Mouse (Mus musculus) left cerebral cortex, postnatal 36 days (tissue): ENCODE measurements around the gene Actg1. TPM values are rescaled to one million over a fixed set of nuclear protein-coding genes. Genes with fewer than 3 reads are reported as not detected.
A peak's percentile ranks its signal among the peaks of the same experiment; 100 is the strongest.
"Not testable (repeated sequence)": the region's sequence is repeated elsewhere in the genome, so short reads cannot be mapped to it uniquely, and the experiment has no call there.

Experiments
- DNase-seq, 2 experiments: peaks; one replicate each; pipeline ENCODE4 v3.0.0; 2021 to 2022; ENCODE audit warnings: low spot score in 2 of 2, mixed read lengths in 1 of 2
- intact Hi-C: fragments of 180-260 bp; cut with DNase I; formaldehyde crosslinking; loops from one replicate; pipeline ENCODE4 v1.15.1; 2025
- total RNA-seq, 2 experiments: library from RNA; stranded (reverse); gene quantifications; 2 replicates each; pipeline ENCODE4 v1.2.3; 2021

Actg1 gene
- total RNA-seq, 2 experiments from 2014 or later = 1,144 to 1,299 TPM

DNA sequence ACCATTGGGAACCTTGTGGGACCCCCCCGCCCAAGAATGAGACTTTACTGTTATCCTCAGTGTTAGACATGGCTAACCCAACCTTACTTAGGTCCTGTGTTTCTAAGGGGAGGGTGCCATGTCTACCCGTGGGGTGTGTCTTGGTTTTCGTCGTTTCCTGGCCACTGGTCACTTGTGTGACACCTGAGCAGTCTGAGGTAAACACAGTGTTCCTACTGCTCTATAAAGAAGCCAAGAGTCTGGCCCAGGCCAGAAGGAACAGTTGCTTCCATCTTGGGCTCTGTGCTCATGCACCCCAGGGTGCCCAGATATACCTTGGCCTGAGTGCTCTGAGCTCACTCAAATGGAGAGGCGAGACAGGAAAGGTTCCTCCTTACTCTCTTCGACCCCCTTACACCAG is 14.5 kb upstream of the Actg1 start:
- no peak for DNase-seq
- intact Hi-C loops = no loop called here

DNA sequence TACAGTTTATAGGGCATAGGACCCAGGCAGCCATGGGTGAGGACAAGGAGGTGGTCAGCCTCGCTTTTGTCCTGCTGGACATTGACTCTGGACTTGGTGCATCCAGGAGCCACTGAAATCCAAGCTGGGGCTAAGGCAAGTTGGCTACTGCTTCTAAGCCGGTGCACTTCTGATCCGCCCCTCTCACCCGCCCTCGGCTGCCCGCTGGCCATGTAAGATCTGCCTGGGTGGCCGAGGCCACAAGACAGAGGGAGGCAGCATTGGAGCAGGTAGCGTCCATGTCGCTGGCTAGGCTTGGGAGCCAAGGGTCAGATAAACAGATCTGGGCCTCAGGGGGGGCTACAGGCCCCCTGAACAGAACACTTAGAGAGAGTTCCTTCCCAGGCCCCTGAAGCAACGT is 13.0 kb upstream of the Actg1 start, which contains the start of gene Fscn2:
Fscn2 (plus strand) TSS at position 240 of the 400 bp plus-strand sequence.
- no peak for DNase-seq
- intact Hi-C loops = no loop called here

DNA sequence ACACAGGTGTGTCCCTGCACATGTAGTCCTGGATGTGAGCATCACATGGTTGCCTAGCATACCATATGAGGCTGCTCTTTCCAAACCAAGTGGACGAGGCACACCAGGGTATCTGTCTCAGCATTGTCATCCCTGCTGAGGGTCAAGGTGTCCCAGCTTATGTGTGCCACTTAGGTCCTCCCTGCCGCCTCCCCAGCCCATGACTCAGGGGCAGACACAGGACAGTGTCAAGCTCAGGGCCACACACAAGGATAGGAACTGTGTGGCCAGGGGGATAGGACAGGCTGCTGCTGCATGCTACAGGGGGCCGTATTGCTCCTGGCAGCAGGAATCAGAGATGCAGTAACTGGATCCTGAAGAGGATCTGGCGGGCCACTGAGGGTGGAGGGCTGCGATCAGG is 12.4 kb upstream of the Actg1 start:
- no peak for DNase-seq
- intact Hi-C loops = no loop called here

DNA sequence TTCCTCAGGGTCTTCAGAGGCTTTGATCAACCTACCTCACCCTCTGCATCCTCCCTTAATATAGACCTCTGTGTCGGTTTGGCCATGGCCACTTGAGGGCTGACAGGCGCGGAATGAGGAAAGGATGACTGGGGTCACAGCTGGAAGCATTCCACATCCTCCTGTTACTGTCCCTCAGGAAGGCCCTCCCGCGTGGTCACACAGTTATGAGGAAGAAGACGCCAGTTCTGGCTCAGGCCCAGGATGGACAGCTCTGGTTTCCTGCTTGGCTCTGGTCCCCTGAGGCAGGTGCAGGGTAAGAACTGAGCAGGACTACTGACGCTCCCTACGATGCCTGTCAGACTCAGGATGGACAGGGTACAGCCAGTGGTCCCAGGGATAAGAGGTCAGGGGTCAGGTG is 11.7 kb upstream of the Actg1 start:
- intact Hi-C loops = no loop called here
- DNase-seq = no peak

DNA sequence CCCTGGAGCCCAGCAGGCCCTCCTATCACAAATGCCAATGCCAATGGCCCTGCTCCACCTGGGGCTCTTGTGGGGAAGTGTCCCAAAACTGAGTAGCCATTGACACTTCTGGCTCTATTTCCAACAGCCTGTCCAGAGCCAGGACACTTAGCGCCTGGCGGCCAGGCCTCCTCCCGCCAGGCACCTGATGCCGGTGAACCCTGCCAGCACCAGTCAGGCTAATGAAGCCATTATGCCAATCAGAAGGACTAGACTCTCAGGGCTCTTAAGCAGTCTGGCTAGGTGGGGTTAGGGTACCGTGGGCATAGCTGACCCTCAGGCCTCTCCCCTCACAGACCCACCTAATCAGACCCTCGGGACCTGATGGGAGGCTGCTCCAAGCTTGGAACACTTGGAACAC is 11.0 kb upstream of the Actg1 start:
- intact Hi-C loops = no loop called here
- no peak for DNase-seq

DNA sequence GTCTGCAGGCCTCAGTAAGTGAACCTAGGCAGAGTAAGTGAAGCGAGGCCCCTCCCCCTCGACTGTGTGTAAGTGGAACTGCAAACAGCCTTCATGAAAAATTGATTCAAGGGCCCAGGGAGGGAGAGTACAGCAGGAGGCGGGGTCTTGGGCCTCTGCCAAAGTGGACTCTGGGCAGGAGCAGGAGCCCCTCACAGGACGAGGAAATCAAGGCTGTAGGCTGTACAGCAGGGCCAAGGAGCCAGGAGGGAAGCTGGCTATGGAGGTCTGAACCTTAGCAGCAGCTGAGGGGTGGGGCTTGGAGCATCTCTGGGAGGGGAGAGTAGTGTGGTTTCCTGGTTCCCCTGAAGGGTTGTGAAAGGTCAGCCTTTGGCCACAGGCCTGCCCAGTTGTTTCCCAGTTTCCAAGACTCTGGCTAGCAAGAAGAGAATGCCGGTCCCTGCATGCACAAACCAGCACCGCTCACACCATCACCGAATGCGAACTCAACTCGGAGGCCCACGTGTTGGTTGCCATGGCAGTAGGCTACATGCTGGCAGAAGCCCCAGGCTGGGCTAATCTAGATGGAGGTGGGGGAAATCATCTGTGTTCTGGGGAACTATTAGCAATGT is 9.6 kb upstream of the Actg1 start:
- DNase-seq = peak; percentile 70 to 71
- intact Hi-C loops = no loop called here

DNA sequence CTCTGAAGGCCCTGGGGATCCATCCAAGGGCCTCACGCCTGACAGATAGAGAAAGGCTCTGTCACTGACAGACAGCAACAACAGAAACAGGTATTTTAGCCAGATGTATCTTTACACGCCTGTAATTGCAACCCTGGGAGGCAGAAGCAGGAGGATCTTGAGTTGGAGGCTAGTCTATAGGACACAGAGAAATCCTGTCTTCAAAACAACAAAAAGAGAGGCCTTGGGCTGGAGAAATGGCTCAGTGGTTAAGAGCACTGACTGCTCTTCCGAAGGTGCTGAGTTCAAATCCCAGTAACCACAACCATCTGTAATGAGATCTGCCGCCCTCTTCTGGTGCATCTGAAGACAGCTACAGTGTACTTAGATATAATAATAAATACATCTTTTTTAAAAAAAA is 8.6 kb upstream of the Actg1 start:
- no peak for DNase-seq
- intact Hi-C loops = no loop called here

DNA sequence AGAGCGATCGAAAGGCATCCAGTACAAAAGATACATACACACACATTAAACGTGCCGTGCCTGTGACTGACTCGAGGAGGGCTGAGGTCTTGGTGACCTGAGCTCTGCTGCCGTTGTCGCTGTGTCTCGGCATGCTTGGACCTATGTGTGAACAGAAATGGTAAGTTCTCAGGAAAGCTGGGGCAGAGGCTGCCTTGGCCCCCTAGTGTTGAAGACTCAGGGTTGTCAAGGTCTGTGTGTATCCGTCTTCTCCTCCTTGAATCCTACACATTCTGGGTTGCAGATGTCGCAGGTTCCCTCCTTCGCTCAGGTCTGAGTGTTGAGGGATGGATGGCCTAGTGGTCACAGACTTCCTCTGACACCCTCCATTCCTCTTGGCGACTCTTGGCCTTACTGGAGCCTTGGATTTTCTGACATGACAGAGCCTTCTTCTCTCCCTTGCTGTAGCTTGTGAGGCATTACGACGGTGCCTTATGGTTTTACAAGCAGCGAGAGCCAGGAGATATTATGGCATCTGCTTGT is 8.0 kb upstream of the Actg1 start:
- no peak for DNase-seq
- intact Hi-C loops = no loop called here

DNA sequence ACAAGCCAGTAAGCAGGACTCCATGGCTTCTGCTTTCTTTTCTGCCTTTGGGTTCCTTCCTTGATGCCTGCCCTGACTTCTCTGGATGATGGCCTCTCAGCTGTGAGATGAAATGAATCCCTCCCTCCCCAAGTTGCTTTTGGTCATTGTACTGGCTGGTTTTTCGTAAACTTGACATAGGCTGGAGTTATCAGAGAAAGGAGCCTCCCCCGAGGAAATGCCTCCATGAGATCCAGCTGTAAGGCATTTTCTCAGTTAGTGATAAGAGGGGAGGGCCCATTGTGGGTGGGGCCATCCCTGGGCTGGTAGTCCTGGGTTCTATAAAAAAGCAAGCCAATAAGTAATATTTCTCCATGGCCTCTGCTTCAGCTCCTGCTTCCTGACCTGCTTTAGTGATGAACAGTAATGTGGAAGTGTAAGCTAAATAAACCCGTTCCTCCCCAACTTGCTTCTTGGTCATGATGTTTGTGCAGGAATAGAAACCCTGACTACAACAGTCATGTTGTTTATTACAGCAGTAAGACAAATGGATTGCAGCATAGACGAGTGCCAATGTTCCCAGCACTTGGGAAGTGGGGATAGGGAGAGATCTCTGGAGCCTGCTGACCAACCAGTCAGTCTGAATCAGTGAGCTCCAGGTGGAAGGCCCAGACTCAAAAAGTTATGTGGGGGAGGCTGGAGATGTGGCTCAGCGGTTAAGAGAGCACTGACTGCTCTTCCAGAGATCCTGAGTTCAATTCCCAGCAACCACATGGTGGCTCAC is 7.1 kb upstream of the Actg1 start:
- intact Hi-C loops = no loop called here
- no peak for DNase-seq

DNA sequence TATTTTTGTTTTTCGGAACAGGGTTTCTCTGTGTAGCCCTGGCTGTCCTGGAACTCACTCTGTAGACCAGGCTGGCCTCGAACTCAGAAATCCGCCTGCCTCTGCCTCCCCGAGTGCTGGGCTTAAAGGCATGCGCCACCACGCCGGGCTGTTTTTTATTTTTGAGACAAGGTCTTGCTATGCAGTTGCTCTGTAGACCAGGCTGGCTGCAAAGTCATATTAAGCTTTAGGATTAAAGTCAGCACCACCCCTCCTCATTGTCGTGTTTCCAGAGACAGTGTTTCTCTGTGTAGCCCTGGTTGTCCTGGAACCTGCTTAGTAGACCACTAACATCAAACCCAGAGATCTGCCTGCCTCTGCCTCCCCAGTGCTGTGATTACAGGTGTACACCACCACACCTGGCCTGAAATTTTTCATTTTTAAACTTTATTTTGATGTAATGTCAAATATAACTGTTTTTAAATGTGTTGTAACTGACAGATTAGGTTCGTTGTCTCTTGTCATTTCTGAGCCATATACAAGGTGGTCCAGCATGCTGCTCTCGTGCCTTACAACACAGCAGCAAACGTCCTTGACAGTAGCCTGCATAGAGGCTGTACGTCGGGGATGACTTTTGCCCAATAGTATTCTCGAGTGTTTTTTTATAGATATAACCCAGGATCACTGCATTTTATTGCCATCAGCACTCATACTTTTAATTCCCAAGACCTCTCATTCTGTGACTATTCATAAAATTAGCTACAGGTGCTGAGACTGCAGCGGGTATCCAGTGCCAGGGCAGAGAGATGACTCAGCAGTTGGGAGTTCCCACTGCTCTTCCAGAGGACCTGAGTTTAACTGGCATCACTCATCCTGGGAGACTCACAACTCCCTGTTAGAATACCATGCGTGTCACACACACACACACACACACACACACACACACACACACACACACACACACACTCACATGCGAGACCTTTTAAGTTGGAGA is 6.2 kb upstream of the Actg1 start:
- intact Hi-C loops = no loop called here
- peak in 1 of 2 experiments; percentile 1 for DNase-seq

DNA sequence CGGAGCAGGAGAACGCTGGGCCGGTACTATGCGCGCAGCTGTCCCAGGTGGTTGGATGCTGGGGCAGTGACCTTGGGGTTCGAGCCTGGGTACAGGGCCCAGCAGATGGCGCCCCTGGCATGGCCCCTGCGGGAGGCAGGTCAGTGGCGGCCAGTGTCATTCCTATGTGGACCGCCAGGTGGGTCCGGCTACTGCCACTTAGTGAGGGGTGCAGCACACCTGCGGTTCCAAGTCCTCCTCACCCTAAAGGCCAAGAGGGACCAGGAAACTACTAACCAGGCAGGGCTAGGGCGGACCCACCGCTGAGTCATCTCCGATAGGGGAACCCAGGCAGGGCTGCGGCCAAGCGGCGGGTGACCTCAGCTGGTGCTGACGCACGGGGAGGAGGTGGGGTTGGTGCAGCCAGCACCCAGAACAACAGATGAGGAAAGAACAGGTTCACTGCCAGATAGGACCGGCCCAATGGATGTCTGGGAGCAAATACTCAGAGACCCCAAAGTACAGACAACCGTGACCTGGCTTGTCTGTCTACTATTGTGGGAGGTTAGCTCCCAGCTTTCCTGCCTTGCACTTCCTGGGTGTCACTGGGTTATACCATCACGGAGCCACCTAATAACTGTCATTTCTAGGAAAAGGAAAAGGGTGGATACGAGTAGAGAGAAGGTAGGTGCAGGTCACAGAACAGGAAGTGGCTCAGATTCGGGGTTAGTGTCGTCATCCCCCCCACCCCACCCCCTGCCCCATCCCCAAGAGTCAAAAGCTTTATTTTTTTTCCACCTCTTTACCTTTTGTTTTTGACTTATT is 5.4 kb upstream of the Actg1 start:
- peak; percentile 26 to 51 for DNase-seq

DNA sequence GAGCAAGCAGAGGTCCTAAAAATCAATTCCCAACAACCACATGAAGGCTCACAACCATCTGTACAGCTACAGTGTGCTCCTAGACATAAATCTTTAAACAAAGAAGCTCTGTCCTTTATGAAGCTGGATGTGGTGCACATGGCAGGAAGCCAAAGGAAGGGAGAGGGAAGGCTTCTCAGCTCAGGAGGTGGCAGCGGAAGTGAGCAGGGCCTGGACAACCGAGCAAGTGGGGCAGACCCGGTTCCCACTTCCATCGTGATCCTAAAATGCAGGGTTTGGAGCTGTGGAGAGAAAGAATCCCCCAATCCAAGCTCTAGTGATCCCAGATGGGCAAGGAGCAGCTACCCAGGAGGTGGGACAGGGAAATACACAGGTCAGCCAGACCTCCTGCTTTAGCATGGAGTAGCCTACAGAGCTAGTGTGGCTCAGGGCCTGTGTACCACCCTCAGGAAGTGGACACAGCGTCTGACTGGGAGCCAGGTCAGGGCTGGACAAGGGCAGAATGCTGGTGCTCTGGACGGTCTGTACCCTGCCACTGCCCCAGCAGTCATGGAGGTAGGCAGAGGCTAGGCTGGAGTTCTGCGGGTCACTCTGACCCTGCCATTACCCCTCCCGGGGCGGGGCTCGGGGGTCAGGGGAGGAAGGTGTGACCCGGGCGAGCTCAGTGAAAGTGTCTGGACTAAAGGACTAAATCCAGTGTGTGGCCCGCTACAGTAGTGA is 4.4 kb upstream of the Actg1 start:
- DNase-seq = peak in 1 of 2 experiments; percentile 5
- intact Hi-C loops = no loop called here

More for the DNA sequence above, 5.4 kb upstream of the Actg1 start:
- intact Hi-C loops = no loop called here

DNA sequence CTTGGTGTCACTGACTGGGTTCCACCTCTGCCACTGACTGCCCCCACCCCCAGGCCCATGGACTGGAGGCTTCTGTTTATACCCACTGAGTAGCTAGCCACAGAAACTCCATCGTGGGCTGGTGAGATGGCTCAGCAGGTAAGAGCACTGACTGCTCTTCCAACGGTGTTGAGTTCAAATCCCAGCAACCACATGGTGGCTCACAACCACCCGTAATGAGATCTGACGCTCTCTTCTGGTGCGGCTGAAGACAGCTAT is 3.7 kb upstream of the Actg1 start:
- DNase-seq = peak in 1 of 2 experiments; percentile 1
- intact Hi-C loops = not testable (repeated sequence)

DNA sequence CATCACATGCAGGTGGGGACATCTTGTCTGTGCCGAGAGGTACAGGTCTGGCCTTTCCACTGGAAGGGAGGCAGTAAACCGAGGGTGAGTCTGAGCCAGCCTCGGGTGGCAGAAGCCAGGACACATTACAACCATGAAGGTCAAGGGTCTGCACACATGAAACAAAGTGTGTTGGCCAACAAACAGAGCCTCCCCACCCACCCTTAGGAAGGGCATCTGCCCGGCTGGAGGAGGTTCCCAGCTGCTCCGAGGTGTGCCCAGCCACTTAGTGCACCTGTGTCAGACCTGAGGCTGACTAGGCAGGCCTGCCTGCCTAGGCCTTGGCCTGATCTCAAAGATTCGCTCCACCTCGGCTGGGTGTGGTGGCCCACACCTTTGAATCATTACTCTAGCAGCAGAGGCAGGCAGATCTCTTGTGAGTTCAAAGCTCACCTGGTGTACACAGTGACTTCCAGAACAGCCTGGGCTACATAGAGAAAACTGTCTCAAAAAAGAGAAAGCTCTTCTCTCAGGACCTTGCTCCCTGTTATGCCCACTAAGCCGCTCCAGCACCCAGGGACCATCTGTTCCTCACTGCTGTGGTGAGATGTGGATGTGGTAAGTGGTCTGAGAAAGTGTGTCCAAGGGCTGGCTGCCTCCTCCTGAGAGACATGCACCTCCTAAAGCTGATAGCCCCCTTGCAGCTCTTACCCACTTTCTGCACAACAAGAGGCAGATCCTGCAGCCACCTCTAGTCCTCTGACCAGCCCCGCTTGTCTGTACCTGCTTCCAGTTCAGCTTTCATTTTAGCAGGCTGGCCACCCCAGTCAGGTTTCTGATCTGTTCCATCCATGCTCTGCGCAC is 3.1 kb upstream of the Actg1 start:
- peak in 1 of 2 experiments; percentile 3 for DNase-seq
- intact Hi-C loops = no loop called here

DNA sequence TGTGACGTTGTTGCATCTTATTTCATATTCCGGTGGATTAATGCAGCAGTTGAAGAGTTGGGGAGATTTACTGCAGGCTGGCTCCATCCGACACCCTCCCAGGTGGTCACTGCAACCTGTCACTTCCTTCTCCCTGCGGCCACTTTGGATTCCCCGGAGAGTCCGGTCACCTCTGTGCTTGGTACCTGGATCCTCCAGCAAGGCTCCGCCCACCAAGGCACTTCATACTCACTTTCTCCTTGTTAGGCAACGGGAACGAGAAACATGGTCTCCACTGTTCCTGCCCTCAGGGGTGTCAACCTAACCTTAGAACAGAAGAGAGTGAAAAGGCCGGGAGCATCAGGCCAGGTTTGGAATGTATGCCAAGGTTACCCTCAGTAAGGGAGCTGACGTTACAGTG is 2.4 kb upstream of the Actg1 start:
- DNase-seq = peak in 1 of 2 experiments; percentile 7
- intact Hi-C loops = no loop called here

DNA sequence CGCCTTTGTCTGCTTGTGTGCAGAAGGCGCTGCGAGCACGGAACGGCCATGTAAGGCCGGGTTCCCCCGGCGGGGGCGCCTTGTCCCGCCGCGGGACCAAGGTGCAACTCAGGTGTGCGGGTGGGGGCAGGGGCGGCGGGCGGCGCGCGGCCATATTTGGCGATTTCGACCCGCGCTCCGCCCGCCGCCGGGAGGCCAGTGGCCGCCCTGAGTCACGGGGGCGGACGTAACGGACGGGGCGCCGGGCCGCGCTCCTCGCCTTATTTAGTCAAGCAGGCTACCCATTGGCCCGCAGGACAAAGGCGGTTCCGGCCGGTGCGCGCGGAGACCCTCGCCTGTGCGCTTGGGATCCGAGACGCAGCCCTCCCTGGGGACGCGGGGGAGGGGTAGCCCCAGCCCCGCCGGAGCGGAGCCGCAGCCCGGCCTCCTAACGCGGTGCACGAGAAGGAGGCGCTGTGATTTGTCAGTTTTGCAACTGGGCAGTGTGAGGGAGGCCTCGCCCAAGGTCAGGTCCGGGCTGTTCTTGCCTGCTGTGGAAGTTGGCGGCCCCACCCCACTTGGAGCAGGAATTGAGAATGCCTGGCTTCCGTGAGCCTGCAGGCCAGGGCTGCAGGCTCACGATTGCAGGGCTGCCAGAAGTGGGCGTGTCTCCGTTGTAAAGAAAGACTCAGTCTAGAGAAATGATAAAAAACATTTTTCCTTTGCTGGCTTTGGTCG is 1.8 kb upstream of the Actg1 start:
- intact Hi-C loops = loop anchor here (5.0 kb wide), 2 partner anchors 38 to 118 kb away; partner anchors contain the start of gene Bahcc1
- DNase-seq = peak; percentile 75 to 78

DNA sequence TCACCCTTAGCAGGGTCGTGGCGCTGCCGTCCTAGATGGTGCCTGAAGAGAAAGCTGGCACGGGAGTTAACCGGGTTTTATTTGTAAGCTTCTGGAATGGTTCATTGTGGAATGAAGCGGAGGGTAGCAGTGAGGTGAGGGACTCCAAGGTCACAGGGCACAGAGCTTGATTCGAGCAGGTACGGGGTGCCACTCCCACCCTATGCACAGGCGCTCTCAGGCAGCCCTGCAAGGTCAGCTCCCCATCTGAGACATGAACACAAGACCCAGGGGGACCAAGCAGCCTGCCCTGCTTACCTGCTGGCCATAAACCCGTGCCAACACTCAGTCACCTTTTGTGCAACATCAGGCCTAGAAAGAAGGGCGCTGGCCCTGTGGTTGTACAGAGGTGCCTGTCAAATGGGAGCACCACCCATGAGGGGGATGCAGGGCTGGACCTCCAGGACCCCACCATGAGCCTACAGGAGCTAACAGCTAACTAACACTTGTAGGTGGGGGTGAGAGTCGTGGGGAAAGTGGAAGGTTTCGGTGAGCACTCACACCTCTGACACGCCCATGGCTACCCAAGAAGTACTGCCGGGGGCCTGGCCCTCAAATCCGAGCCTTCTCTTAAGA is 1.1 kb upstream of the Actg1 start:
- intact Hi-C loops = loop anchor here (5.0 kb wide), 2 partner anchors 37 to 117 kb away; partner anchors contain the start of gene Bahcc1
- DNase-seq = peak in 1 of 2 experiments; percentile 35
